Mouse (Mus musculus) liver, postnatal 0 days (tissue): ENCODE measurements around the gene Galnt10. TPM values are rescaled to one million over a fixed set of nuclear protein-coding genes. Genes with fewer than 3 reads are reported as not detected.

ENCODE experiments used
- ATAC-seq: fragments of 200-750 bp; cut with Nextera tagmentation; 2 replicates; pipeline ENCODE4 v1.8.0; 2017; ENCODE audit warnings: mild to moderate bottlenecking, moderate library complexity
- DNase-seq: peaks from one replicate; pipeline ENCODE4 v3.0.0-alpha.2; 2016
- H3K27ac ChIP-seq: fragments of 300-500 bp; sonication (generic); 2 replicates; pipeline ENCODE4 v1.5.1; 2014; ENCODE audit warnings: antibody characterized with exemption, moderate library complexity, mild to moderate bottlenecking, low read depth
- H3K27me3 ChIP-seq: fragments of 300-500 bp; sonication (generic); 2 replicates; pipeline ENCODE4 v1.6.1; 2014; ENCODE audit warnings: low read length, control low read depth, mixed read lengths; ENCODE audit not compliant: insufficient read depth
- H3K36me3 ChIP-seq: fragments of 300-500 bp; sonication (generic); replicated peaks from 2 replicates; pipeline ENCODE4 v1.6.1; 2014; ENCODE audit warnings: mild to moderate bottlenecking, control low read depth, low read length, moderate library complexity, mixed read lengths; ENCODE audit not compliant: insufficient read depth
- H3K4me1 ChIP-seq: fragments of 300-500 bp; sonication (generic); 2 replicates; pipeline ENCODE4 v1.6.1; 2014; ENCODE audit warnings: antibody characterized with exemption, mild to moderate bottlenecking, control low read depth; ENCODE audit not compliant: insufficient read depth
- H3K4me2 ChIP-seq: fragments of 300-500 bp; sonication (generic); 2 replicates; pipeline ENCODE4 v1.6.1; 2014; ENCODE audit warnings: low read depth, mild to moderate bottlenecking, low read length, moderate library complexity, mixed read lengths
- H3K4me3 ChIP-seq: fragments of 300-500 bp; sonication (generic); 2 replicates; pipeline ENCODE4 v1.5.1; 2014; ENCODE audit warnings: low read depth, low read length
- H3K9ac ChIP-seq: fragments of 300-500 bp; sonication (generic); replicated peaks from 2 replicates; pipeline ENCODE4 v1.6.1; 2014; ENCODE audit warnings: mild to moderate bottlenecking, moderate library complexity
- H3K9me3 ChIP-seq: fragments of 300-500 bp; sonication (generic); 2 replicates; pipeline ENCODE4 v1.6.1; 2016; ENCODE audit warnings: mild to moderate bottlenecking, control low read depth, low read length, mixed read lengths
- CTCF ChIP-seq: sonication (generic); IDR thresholded peaks from 2 replicates; pipeline ENCODE4 v1.5.1; 2016; ENCODE audit warnings: antibody characterized with exemption, low read depth
- EP300 ChIP-seq: IDR thresholded peaks from 2 replicates; pipeline ENCODE4 v1.6.1; 2016; ENCODE audit warnings: antibody characterized with exemption, low read depth, mild to moderate bottlenecking
- WGBS: fragments of 180-500 bp; shearing (Covaris S2); extraction: QIAGEN DNeasy Blood & Tissue Kit; methylation state at CpG from one replicate; pipeline ENCODE4 v1.1.7; 2014; ENCODE audit not compliant: insufficient replicate concordance; 5-methylcytosine and 5-hydroxymethylcytosine counted together
- polyA plus RNA-seq: library from polyadenylated mRNA; unstranded; fragments of >200 nt; fragmentation: Nextera tagmentation; extraction: Ambion mirVana; gene quantifications from 2 replicates; pipeline ENCODE4 v1.2.1, GENCODE M21; 2015

The Galnt10 gene
- polyA plus RNA-seq, 1 experiment from 2014 or later, result 8.2 TPM

GRCm38 (mm10) chr11:57832552-57833201 lies 187.4 kb downstream of the Galnt10 start, which contains the start of gene Hand1:
TSS of gene Hand1 (minus strand) at chr11:57832818.
- peaks cover 96% of the 10 kb centered on the region for H3K27me3 ChIP-seq
- ATAC-seq, result no peak
- WGBS, result 11% methylated on average over 23 of the region's 23 CpGs

GRCm38 (mm10) chr11:57833296-57833977 lies 188.2 kb downstream of the Galnt10 start:
- no peak for TF ChIP-seq EP300
- TF ChIP-seq CTCF, result no peak
- Histone ChIP-seq H3K4me2 (no peak overlapping the region), H3K27me3 (peaks cover 96% of the 10 kb centered on the region), H3K9ac (no peak overlapping the region), H3K27ac (no peak overlapping the region), H3K4me1 (no peaks in the 10 kb centered on the region), H3K4me3 (no peak overlapping the region), H3K36me3 (no peaks in the 10 kb centered on the region), H3K9me3 (no peaks in the 10 kb centered on the region)
- WGBS, result 6% methylated on average over 30 of the region's 30 CpGs
- DNase-seq (no peak), ATAC-seq (no peak)

More at GRCm38 (mm10) chr11:57832552-57833201, 187.4 kb downstream of the Galnt10 start, which contains the start of gene Hand1:
- H3K4me1 ChIP-seq, result peaks cover 5% of the 10 kb centered on the region
- no peak within 1 kb of the TSS for H3K9ac ChIP-seq
- no peaks in the 10 kb centered on the region for H3K36me3 ChIP-seq
- no peak within 1 kb of the TSS for H3K4me3 ChIP-seq
- H3K4me2 ChIP-seq, result no peak within 1 kb of the TSS
- H3K27ac ChIP-seq, result no peak within 1 kb of the TSS
- DNase-seq, result no peak
- no peaks in the 10 kb centered on the region for H3K9me3 ChIP-seq
- TF ChIP-seq CTCF (no peak), EP300 (no peak)

GRCm38 (mm10) chr11:57834031-57834430 lies 188.8 kb downstream of the Galnt10 start:
- H3K27ac ChIP-seq, result no peak overlapping the region
- no peak overlapping the region for H3K4me3 ChIP-seq
- no peak for ATAC-seq
- H3K9ac ChIP-seq, result no peak overlapping the region
- no peak overlapping the region for H3K4me2 ChIP-seq
- DNase-seq, result no peak
- H3K4me1 ChIP-seq, result no peaks in the 10 kb centered on the region
- WGBS, result 20% methylated on average over 6 of the region's 6 CpGs
- H3K27me3 ChIP-seq, result peaks cover 95% of the 10 kb centered on the region
- no peaks in the 10 kb centered on the region for H3K36me3 ChIP-seq
- no peaks in the 10 kb centered on the region for H3K9me3 ChIP-seq
- no peak for TF ChIP-seq CTCF
- no peak for TF ChIP-seq EP300

GRCm38 (mm10) chr11:57835331-57835730 lies 190.1 kb downstream of the Galnt10 start:
- Histone ChIP-seq H3K4me1 (no peaks in the 10 kb centered on the region), H3K36me3 (no peaks in the 10 kb centered on the region), H3K4me3 (no peak overlapping the region), H3K9ac (no peak overlapping the region), H3K9me3 (no peaks in the 10 kb centered on the region), H3K4me2 (no peak overlapping the region), H3K27ac (no peak overlapping the region), H3K27me3 (peaks cover 94% of the 10 kb centered on the region)
- no peak for DNase-seq
- TF ChIP-seq CTCF (no peak), EP300 (no peak)
- WGBS, result 24% methylated on average over 2 of the region's 2 CpGs
- ATAC-seq, result no peak

- no peak for ATAC-seq
- no peak overlapping the region for H3K27ac ChIP-seq
- peaks cover 91% of the 10 kb centered on the region for H3K27me3 ChIP-seq
- no peaks in the 10 kb centered on the region for H3K4me1 ChIP-seq
- H3K36me3 ChIP-seq, result no peaks in the 10 kb centered on the region
- H3K9me3 ChIP-seq, result no peaks in the 10 kb centered on the region
- no peak overlapping the region for H3K4me2 ChIP-seq
- DNase-seq, result no peak
- H3K9ac ChIP-seq, result no peak overlapping the region
- no peak overlapping the region for H3K4me3 ChIP-seq
- WGBS, result 14% methylated on average over 3 of the region's 3 CpGs
- TF ChIP-seq CTCF (no peak), EP300 (no peak)
Measured at GRCm38 (mm10) chr11:57835931-57836330, 190.7 kb downstream of the Galnt10 start.

GRCm38 (mm10) chr11:57836401-57836800 lies 191.2 kb downstream of the Galnt10 start:
- no peak overlapping the region for H3K4me3 ChIP-seq
- no peaks in the 10 kb centered on the region for H3K4me1 ChIP-seq
- H3K4me2 ChIP-seq, result no peak overlapping the region
- WGBS, result 10% methylated on average over 9 of the region's 9 CpGs
- DNase-seq, result no peak
- ATAC-seq, result no peak
- TF ChIP-seq EP300 (no peak), CTCF (no peak)
- no peaks in the 10 kb centered on the region for H3K36me3 ChIP-seq
- no peak overlapping the region for H3K9ac ChIP-seq
- H3K27me3 ChIP-seq, result peaks cover 91% of the 10 kb centered on the region
- no peaks in the 10 kb centered on the region for H3K9me3 ChIP-seq
- H3K27ac ChIP-seq, result no peak overlapping the region

Other genes starting within 250 kb of the Galnt10 start
- 22.7 and 22.9 TPM in 2 replicates for gene Fam114a2, start 126.8 kb upstream of the Galnt10 start, polyA plus RNA-seq
- gene Mfap3, start 126.8 kb upstream of the Galnt10 start, polyA plus RNA-seq, result 11.7 and 13.6 TPM in 2 replicates
- gene Sap30l, start 156.2 kb downstream of the Galnt10 start, polyA plus RNA-seq, result 5.8 and 7.1 TPM in 2 replicates
- gene Hand1, start 187.4 kb downstream of the Galnt10 start, polyA plus RNA-seq, result 0.07 TPM in 1 of 2 replicates, not detected in the other